ENCODE assay signal across 7 mouse cellular contexts in the genomic region with DNA sequence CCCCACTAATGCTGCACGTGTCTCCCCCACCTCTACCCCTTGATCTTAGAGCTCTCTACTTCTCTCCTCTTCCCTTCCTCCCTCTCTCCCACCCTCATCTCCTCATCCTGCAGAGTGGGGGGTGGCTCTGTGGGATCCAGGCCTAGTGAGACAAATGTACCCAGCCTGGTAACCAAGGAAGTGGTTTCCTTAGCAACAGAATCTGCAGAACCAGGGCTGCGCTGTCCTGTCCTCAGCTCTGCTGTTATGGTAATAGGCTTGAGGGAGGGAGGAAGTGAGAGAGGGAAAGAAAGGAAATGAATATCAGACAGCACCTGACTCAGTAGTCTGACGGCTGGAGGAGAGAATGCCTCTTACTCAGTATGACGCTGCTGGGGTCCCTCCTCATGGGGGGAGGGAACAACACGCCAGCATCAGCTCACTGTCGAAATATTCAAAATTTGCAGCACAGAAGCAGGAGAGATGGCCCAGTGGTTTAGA. TPM values are rescaled to one million over a fixed set of nuclear protein-coding genes. Genes with fewer than 3 reads are reported as not detected.
DNase-seq lines count a peak whose midpoint lies in the region; ATAC-seq lines count a peak whose summit lies in the region.

No protein-coding gene starts in this region.

- H3K27me3 ChIP-seq in hindbrain, embryonic 15.5 days = no peaks in the 10 kb centered on the region
- no peaks in the 10 kb centered on the region for H3K27me3 ChIP-seq in midbrain, embryonic 11.5 days (ENCODE audit: control insufficient read depth, insufficient read depth, low read length)

- no peaks in the 10 kb centered on the region for H3K9me3 ChIP-seq in hindbrain, embryonic 15.5 days
- H3K9me3 ChIP-seq in midbrain, embryonic 11.5 days (ENCODE audit: control insufficient read depth, low read length) = no peaks in the 10 kb centered on the region

- H3K4me3 ChIP-seq in hindbrain, embryonic 15.5 days = no peak overlapping the region
- no peak overlapping the region for H3K4me3 ChIP-seq in midbrain, embryonic 11.5 days (ENCODE audit: low read depth, low read length)

- H3K9ac ChIP-seq in hindbrain, embryonic 15.5 days = no peak overlapping the region
- H3K9ac ChIP-seq in midbrain, embryonic 11.5 days (ENCODE audit: low read length) = no peak overlapping the region

- peak; percentile 78 for DNase-seq in ZHBTc4 (ENCODE audit: low read depth, low spot score)
- peak; percentile 48 for DNase-seq in embryo, embryonic 9.5 days (ENCODE audit: extremely low spot score)
- DNase-seq in midbrain, embryonic 11.5 days (ENCODE audit: low spot score, missing footprints) = peak; percentile 91
- no peak for DNase-seq in spleen, adult 18-20 months
- no peak for DNase-seq in gastrocnemius, postnatal 25 days

- 3% methylated on average over 6 of the region's 6 CpGs for WGBS in hindbrain, embryonic 15.5 days
- 6% methylated on average over 6 of the region's 6 CpGs for WGBS in midbrain, embryonic 11.5 days

- no peaks in the 10 kb centered on the region for H3K36me3 ChIP-seq in hindbrain, embryonic 15.5 days
- no peaks in the 10 kb centered on the region for H3K36me3 ChIP-seq in midbrain, embryonic 11.5 days (ENCODE audit: control insufficient read depth, insufficient read depth, low read length)

- H3K27ac ChIP-seq in hindbrain, embryonic 15.5 days (replicated peaks) = peak overlapping the region; percentile 86
- H3K27ac ChIP-seq in midbrain, embryonic 11.5 days (ENCODE audit: low read depth, low read length) = peak overlapping the region; percentile 27; the same call in 1 of the 2 replicates

- H3K4me2 ChIP-seq in hindbrain, embryonic 15.5 days = no peak overlapping the region
- H3K4me2 ChIP-seq in midbrain, embryonic 11.5 days = no peak overlapping the region

- peaks cover 30% of the 10 kb centered on the region for H3K4me1 ChIP-seq in hindbrain, embryonic 15.5 days (replicated peaks)
- peaks cover 22% of the 10 kb centered on the region for H3K4me1 ChIP-seq in midbrain, embryonic 11.5 days (ENCODE audit: control insufficient read depth, insufficient read depth, low read length)

- ATAC-seq in hindbrain, embryonic 15.5 days (ENCODE audit: low FRiP score, low read depth) = peak; percentile 93
- peak; percentile 92 for ATAC-seq in midbrain, embryonic 11.5 days (ENCODE audit: low FRiP score)
- no peak for ATAC-seq in erythroid progenitor cell, adult 5-6 weeks (replicated peaks; ENCODE audit: low FRiP score, poor library complexity, severe bottlenecking)

RNA-seq across cellular contexts. Expression of a gene that starts 58.4 kb away (rescaled TPM):
- polyA plus RNA-seq in hindbrain, embryonic 15.5 days (2015; fragmentation: Nextera tagmentation; extraction: Ambion mirVana) = 2.0 and 4.4 TPM in 2 replicates
- 0.98 and 2.2 TPM in 2 replicates for polyA plus RNA-seq in midbrain, embryonic 11.5 days (2014; fragmentation: Nextera tagmentation; extraction: Ambion mirVana)
- 2.2 and 3.4 TPM in 2 replicates for total RNA-seq in erythroid progenitor cell, adult 5-6 weeks (2015; ENCODE audit: low replicate concordance)
- total RNA-seq in erythroid progenitor cell, adult 5-6 weeks (2017; ENCODE audit: low replicate concordance) = 1.5 and 8.7 TPM in 2 replicates
- total RNA-seq in gastrocnemius, postnatal 25 days (2021) = 10 to 100 TPM; 14.6 to 15.4 TPM

Comparison
In these comparisons a context has a peak if more than half of its experiments do, and no peak if none do; other contexts are left out.
1. DNase-seq: peak in ZHBTc4 (single experiment), embryo, embryonic 9.5 days (single experiment) and midbrain, embryonic 11.5 days (single experiment); none in spleen, adult 18-20 months (0 of 2) and gastrocnemius, postnatal 25 days (single experiment).